Mouse (Mus musculus): ENCODE results near the gene Tap2. TPM values are rescaled to one million over a fixed set of nuclear protein-coding genes. Genes with fewer than 3 reads are reported as not detected.

Gene Tap2
- polyA plus RNA-seq (2016; fragmentation: Nextera tagmentation; extraction: Ambion mirVana) = 0.48 and 0.51 TPM in 2 replicates

DNA sequence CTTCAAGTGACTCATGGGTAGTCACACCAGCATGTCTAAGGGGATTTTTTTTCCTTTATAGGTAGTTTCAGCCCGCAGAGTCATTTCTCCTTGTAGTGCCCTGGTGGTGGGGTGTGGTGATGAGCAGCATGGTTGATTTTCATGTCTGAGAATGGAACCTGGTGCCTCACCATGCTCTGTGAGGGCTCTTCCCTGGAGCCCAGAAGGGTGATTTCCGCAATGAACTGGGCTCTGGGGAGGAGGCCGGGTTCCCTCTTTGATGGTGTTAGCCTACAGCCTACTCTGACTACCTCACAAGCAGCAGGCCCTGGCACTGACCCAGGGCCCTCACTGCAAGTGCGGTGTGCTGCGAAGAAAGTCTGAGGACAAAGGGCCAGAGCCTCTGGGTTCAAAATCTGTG is at the start of gene Tap2:
Gene Tap2, plus strand, starts transcription at position 84 of the 400 bp plus-strand sequence.
- Histone ChIP-seq H3K27ac (peak within 1 kb of the TSS; percentile 69; the same call in 1 of the 2 replicates), H3K36me3 (no peaks in the 10 kb centered on the region), H3K27me3 (ENCODE audit: insufficient read depth, poor library complexity, severe bottlenecking) (peaks cover 88% of the 10 kb centered on the region), H3K4me1 (peaks cover 15% of the 10 kb centered on the region), H3K9me3 (no peaks in the 10 kb centered on the region), H3K4me3 (peak within 1 kb of the TSS; percentile 85)
- WGBS = 65% methylated on average over 5 of the region's 5 CpGs
- DNase-seq (ENCODE audit: low spot score) = no peak

- Histone ChIP-seq H3K27me3 (ENCODE audit: insufficient read depth, poor library complexity, severe bottlenecking) (peaks cover 10% of the 10 kb centered on the region; the same call in 1 of the 2 replicates), H3K36me3 (no peaks in the 10 kb centered on the region), H3K27ac (no peak overlapping the region), H3K4me3 (no peak overlapping the region), H3K4me1 (no peaks in the 10 kb centered on the region), H3K9me3 (no peaks in the 10 kb centered on the region)
- 49% methylated on average over 5 of the region's 5 CpGs for WGBS
- DNase-seq (ENCODE audit: low spot score) = no peak
These were observed 47.8 kb upstream of the Tap2 start for GRCm38 (mm10) chr17:34155534-34155933.

GRCm38 (mm10) chr17:34164202-34164895 is 39.0 kb upstream of the Tap2 start:
- H3K4me3 ChIP-seq = no peak overlapping the region
- H3K27me3 ChIP-seq (ENCODE audit: insufficient read depth, poor library complexity, severe bottlenecking) = no peaks in the 10 kb centered on the region; the same call in 1 of the 2 replicates
- no peaks in the 10 kb centered on the region for H3K9me3 ChIP-seq
- no peaks in the 10 kb centered on the region for H3K4me1 ChIP-seq
- whole genome bisulfite sequencing = 42% methylated on average over 9 of the region's 9 CpGs
- no peak for DNase-seq (ENCODE audit: low spot score)
- no peak overlapping the region for H3K27ac ChIP-seq
- no peaks in the 10 kb centered on the region for H3K36me3 ChIP-seq

DNA sequence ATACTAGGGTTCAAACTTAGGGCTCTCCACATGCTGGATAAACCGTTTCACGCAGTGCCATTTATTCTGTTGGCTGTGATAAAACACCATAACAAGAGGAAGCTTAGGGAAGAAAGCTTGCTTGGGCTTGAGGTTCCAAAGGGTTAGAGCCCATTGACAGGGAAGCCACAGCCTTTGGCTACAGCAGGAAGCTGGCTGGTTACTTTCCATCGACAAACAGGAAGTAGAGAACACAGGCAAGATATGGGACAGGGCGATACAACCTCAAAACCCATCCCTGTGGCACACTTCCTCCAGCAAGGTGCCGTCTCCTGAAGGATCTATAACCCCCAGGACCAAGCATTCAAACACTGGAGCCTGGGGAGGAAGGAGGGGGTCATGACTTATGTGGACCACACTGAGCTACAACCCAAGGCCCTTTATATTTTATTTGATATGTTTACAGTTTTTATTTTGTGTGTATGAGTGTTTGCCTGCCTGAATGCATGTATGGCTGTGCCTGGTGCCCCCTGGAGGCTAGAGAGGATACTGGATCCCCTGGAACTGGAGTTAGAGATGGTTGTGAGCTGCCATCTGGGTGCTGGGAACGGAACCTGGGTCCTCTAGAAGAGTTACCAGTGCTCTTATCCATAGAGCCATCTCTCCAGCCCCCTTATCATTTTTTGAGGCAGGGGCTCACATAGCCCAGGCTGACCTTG is 38.1 kb upstream of the Tap2 start:
- no peaks in the 10 kb centered on the region for H3K27me3 ChIP-seq (ENCODE audit: insufficient read depth, poor library complexity, severe bottlenecking)
- no peak for DNase-seq (ENCODE audit: low spot score)
- H3K9me3 ChIP-seq = no peaks in the 10 kb centered on the region
- 62% methylated on average over 6 of the region's 6 CpGs for WGBS
- no peaks in the 10 kb centered on the region for H3K36me3 ChIP-seq
- no peak overlapping the region for H3K4me3 ChIP-seq
- H3K4me1 ChIP-seq = no peaks in the 10 kb centered on the region
- no peak overlapping the region for H3K27ac ChIP-seq

DNA sequence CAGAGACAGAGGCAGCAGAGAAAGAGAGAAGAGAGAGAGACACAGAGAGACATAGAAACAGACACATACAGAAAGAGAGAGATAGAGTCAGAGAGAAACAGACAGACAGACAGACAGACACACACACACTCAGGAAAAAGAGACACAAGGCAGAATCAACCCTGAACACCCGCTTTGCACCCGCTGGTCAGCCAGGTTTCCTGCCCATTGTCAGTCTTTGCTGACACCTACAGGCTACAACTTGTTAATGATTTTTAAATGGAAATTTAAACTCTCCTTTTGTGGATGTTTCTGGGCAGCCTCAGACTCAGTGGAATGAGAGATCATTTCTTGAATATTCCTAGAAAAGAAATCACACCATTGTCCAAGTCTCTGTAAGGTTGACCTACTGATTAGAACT is 34.0 kb upstream of the Tap2 start:
- H3K4me3 ChIP-seq = no peak overlapping the region
- whole genome bisulfite sequencing = 3% methylated on average over 2 of the region's 2 CpGs
- H3K27ac ChIP-seq = no peak overlapping the region
- 0 out of 2 replicates have a peak, but pooled peaks cover 4% of the 10 kb centered on the region for H3K27me3 ChIP-seq (ENCODE audit: insufficient read depth, poor library complexity, severe bottlenecking)
- 0 out of 2 replicates have a peak, but pooled peaks cover 2% of the 10 kb centered on the region for H3K9me3 ChIP-seq
- no peaks in the 10 kb centered on the region for H3K36me3 ChIP-seq
- no peak for DNase-seq (ENCODE audit: low spot score)
- H3K4me1 ChIP-seq = no peaks in the 10 kb centered on the region

DNA sequence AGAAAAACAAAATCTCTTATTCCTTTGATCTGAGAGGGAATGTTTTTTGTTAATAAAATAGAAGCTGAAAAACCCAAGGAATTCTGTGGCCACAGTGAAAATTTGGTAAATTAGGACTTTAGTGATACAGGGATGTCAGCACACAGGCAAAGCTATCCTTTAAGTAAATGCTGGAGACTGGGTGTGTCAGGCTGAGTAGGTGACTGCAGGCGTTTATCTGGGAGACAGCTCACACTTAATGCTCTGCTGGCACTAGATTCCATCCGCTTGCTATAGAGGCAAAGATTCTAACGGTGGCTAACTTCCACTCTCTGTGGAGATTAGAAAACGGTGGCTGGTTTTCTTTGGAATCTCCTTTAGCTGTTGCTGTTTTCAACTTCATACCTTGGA is 32.8 kb upstream of the Tap2 start:
- H3K4me3 ChIP-seq = no peak overlapping the region
- H3K27ac ChIP-seq = no peak overlapping the region
- H3K4me1 ChIP-seq = no peaks in the 10 kb centered on the region
- 0 out of 2 replicates have a peak, but pooled peaks cover 4% of the 10 kb centered on the region for H3K27me3 ChIP-seq (ENCODE audit: insufficient read depth, poor library complexity, severe bottlenecking)
- H3K9me3 ChIP-seq = 0 out of 2 replicates have a peak, but pooled peaks cover 2% of the 10 kb centered on the region
- 17% methylated on average over 4 of the region's 4 CpGs for WGBS
- H3K36me3 ChIP-seq = no peaks in the 10 kb centered on the region
- no peak for DNase-seq (ENCODE audit: low spot score)

DNA sequence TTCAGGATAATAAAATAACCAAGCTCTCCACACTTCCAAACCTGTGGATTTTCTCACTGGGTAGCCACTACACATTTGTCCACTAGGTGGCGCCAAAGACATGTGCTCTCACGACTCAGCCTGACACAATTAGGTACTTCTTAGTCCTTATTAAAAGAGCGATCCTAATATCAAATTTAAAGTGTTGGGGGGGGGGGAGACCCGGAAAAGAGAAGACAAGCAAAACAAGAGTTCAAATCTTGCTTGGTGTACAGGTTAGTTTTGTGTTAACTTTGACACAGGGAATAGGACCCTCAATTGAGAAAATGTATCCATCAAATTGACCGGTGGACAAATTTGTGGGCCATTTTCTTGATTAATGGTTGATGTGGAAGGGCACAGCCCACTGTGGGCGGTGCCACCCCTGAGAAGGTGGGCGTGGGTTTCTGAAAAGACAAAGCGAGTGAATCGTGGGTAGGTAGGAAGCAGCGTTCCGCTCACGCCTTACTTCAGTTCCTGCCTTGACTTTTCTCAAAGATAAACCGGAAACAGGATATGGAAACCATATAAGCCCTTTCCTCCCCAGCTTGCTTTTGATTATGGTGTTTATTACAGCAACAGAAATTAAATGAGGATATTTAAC is 32.3 kb upstream of the Tap2 start:
- Histone ChIP-seq H3K9me3 (0 out of 2 replicates have a peak, but pooled peaks cover 2% of the 10 kb centered on the region), H3K4me3 (no peak overlapping the region), H3K36me3 (no peaks in the 10 kb centered on the region), H3K27me3 (ENCODE audit: insufficient read depth, poor library complexity, severe bottlenecking) (0 out of 2 replicates have a peak, but pooled peaks cover 4% of the 10 kb centered on the region), H3K4me1 (no peaks in the 10 kb centered on the region), H3K27ac (no peak overlapping the region)
- peak; percentile 78 for DNase-seq (ENCODE audit: low spot score)
- 39% methylated on average over 13 of the region's 13 CpGs for WGBS

DNA sequence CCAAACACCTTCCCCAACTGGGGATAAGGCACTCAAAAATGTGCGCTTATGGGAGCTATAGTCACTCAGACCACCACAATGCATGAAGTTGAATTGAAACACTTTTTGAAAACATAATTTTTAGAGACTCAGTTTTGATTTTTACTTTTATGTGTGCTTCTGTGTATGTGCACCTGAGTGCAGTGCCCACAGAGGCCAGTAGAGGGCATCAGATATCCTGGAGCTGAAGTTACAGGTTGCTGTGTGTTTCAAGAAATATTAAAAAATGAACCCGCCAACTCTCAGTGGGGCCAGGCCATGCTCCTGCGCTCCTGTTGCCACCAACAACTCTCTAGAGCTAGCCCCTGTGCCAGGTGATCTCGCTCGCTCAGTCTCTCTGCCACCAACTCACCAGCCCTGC is 30.8 kb upstream of the Tap2 start:
- Histone ChIP-seq H3K27ac (no peak overlapping the region), H3K4me3 (no peak overlapping the region), H3K4me1 (no peaks in the 10 kb centered on the region), H3K27me3 (ENCODE audit: insufficient read depth, poor library complexity, severe bottlenecking) (0 out of 2 replicates have a peak, but pooled peaks cover 4% of the 10 kb centered on the region), H3K9me3 (0 out of 2 replicates have a peak, but pooled peaks cover 9% of the 10 kb centered on the region), H3K36me3 (no peaks in the 10 kb centered on the region)
- DNase-seq (ENCODE audit: low spot score) = no peak
- WGBS = 89% methylated on average over 5 of the region's 5 CpGs

DNA sequence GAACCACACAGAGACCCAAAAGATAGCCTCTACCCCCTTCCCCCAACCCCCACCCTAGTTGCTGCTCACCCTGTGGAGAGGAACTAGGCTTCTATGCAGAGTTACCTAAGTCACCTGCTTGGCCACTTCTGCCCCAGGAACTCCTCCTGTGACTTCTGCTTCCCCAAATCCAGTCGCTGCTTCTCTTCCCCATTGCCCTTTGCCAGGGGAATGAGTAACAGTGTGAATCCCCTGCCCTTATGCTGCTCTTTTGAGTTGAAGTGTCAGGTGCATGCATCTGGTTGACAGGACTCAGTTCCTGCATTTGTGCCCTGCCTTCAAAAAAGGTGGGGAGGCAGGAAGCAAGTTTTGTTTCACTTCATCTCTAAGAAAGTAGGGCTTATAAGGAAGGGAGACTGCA is 29.3 kb upstream of the Tap2 start:
- no peak overlapping the region for H3K27ac ChIP-seq
- 0 out of 2 replicates have a peak, but pooled peaks cover 4% of the 10 kb centered on the region for H3K27me3 ChIP-seq (ENCODE audit: insufficient read depth, poor library complexity, severe bottlenecking)
- DNase-seq (ENCODE audit: low spot score) = no peak
- no peak overlapping the region for H3K4me3 ChIP-seq
- no peaks in the 10 kb centered on the region for H3K4me1 ChIP-seq
- 0 out of 2 replicates have a peak, but pooled peaks cover 9% of the 10 kb centered on the region for H3K9me3 ChIP-seq
- 64% methylated on average over 1 of the region's 1 CpGs for WGBS
- no peaks in the 10 kb centered on the region for H3K36me3 ChIP-seq

DNA sequence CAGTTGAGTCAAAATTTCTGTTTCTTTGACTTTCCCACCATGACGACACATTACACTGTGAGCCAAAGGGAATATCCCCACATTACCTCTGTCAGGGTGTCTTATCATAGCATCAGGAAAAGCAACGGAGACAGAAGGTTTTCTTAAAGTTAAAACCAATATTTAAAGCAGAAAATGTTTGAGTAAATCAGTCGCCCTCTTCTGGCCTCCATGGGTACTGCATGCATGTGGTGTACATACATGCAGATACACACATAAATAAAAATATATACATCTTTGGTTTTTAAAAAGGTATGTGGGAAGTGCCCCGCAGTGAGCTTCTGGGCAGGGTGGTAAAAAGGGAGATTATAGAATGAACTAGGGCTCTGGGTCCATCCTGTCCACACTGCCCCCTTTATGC is 26.1 kb upstream of the Tap2 start:
- Histone ChIP-seq H3K27me3 (ENCODE audit: insufficient read depth, poor library complexity, severe bottlenecking) (peaks cover 13% of the 10 kb centered on the region; the same call in 1 of the 2 replicates), H3K27ac (no peak overlapping the region), H3K4me3 (no peak overlapping the region), H3K36me3 (no peaks in the 10 kb centered on the region), H3K4me1 (no peaks in the 10 kb centered on the region), H3K9me3 (0 out of 2 replicates have a peak, but pooled peaks cover 8% of the 10 kb centered on the region)
- WGBS = 68% methylated on average over 4 of the region's 4 CpGs
- DNase-seq (ENCODE audit: low spot score) = no peak

DNA sequence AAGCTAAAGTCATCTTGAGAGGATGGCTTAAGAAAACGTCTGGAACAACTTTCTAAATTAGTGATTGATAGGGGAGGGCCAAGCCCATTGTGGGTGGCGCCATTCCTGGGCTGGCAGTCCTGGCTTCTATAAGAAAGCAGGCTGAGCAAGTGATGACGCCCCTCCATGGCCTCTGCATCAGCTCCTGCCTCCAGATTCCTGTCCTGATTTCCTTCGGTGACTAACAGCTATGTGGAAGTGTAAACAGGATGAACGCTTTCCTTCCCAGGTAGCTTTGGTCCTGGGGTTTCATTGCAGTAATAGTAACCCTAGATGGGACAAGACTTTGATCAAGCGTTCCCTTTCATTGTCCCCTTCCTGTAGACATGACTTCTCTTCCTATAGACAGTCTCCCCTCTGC is 24.3 kb upstream of the Tap2 start:
- Histone ChIP-seq H3K9me3 (0 out of 2 replicates have a peak, but pooled peaks cover 7% of the 10 kb centered on the region), H3K27ac (no peak overlapping the region), H3K36me3 (no peaks in the 10 kb centered on the region), H3K4me3 (no peak overlapping the region), H3K4me1 (no peaks in the 10 kb centered on the region), H3K27me3 (ENCODE audit: insufficient read depth, poor library complexity, severe bottlenecking) (peaks cover 30% of the 10 kb centered on the region)
- DNase-seq (ENCODE audit: low spot score) = no peak
- WGBS = 64% methylated on average over 6 of the region's 6 CpGs

- Histone ChIP-seq H3K4me3 (no peak overlapping the region), H3K27ac (no peak overlapping the region), H3K9me3 (0 out of 2 replicates have a peak, but pooled peaks cover 7% of the 10 kb centered on the region), H3K27me3 (ENCODE audit: insufficient read depth, poor library complexity, severe bottlenecking) (peaks cover 40% of the 10 kb centered on the region), H3K36me3 (no peaks in the 10 kb centered on the region), H3K4me1 (no peaks in the 10 kb centered on the region)
- no peak for DNase-seq (ENCODE audit: low spot score)
- WGBS = 67% methylated on average over 13 of the region's 13 CpGs
These were observed 23.1 kb upstream of the Tap2 start for GRCm38 (mm10) chr17:34179913-34180859.

All from heart, embryonic 10.5 days (tissue).